Mouse (Mus musculus): ENCODE measurements around the gene Ahrr.

DNA sequence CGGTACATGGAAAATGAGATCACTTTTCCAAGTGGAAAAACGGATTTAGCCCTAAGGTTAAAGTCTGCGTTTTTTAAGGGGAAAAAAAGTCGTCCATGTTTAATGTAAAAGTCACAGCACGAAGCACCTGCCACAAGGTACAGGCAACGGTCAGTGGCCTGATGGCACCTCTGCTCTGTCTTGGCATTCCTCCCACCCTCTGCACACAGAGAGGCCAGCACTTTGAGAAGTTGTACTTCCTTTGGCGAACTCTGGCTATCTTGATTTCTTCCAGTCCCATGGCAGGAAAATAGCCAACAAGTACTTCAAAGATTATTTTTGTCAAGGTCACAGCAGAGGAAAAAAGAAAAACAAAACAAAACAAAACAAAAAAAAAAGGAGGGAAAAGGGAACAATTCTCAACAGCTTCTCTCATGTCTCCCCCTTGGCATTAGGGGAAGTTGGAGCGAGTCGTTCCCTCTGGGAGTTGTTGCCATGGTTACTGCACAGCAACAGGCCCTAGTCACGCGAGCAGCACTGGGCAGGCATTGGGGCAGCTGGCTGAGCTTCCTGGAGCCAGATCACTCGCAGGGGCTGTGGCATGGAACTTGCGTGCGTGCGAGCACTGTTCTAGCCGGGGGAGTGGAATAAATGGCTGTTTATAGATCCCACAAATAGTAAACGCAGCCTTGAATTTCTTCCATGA lies 46.8 kb downstream of the Ahrr start:
- TF ChIP-seq CTCF (IDR thresholded peaks at IDR 0.05; ENCODE audit: extremely low read depth, insufficient read depth, low read length) (no peak), POLR2A (IDR thresholded peaks at IDR 0.05; ENCODE audit: extremely low read depth, insufficient read depth, low read length) (no peak)

Measured in cortical plate, adult 2 months (tissue).